Mouse (Mus musculus): ENCODE measurements at regions not wholly inside any gene's neighbourhood (a gene's known extent, or its start where the extent isn't known, plus 50 kb on each side); places are given as distances from the start of the nearest gene placed in this dataset.

DNA sequence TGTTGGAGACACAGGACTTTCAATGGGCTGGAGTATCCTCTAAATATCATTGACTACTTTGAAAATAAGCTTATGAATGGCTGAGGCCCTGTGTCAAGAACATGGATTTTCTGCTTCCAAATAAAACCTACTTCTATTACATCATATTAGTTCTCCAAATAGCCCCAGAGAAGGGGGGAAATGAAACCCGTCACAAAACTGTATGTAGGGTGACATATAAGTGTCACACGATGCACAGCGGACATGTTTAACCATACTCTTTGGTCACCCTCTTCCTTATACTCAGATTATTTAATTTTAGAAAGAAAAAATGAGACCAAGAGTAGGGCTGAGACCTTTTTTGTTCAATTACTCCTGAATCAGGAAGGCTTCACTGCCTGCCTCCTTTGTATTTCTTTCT, 189.2 kb upstream of the Creb1 start:
- TF ChIP-seq MAX (IDR thresholded peaks at IDR 0.05) = no peak
- no peak for TF ChIP-seq CTCF (IDR thresholded peaks at IDR 0.05; ENCODE audit: control insufficient read depth, insufficient read depth, insufficient read length)
- no peak for TF ChIP-seq FOSL1 (IDR thresholded peaks at IDR 0.05; ENCODE audit: insufficient read depth, low read length, poor library complexity, severe bottlenecking)
